Mouse (Mus musculus): ENCODE measurements around the gene Anp32b. TPM values are rescaled to one million over a fixed set of nuclear protein-coding genes. Genes with fewer than 3 reads are reported as not detected.

Gene Anp32b
- total RNA-seq, 2 experiments from 2014 or later = 63.2 to 66.2 TPM

- peak; percentile 37 for DNase-seq (ENCODE audit: low spot score)
Observed at GRCm38 (mm10) chr4:46452481-46452850, 1.8 kb downstream of the Anp32b start.

- DNase-seq (ENCODE audit: low spot score) = no peak
Observed at GRCm38 (mm10) chr4:46452855-46453719, 2.4 kb downstream of the Anp32b start.

GRCm38 (mm10) chr4:46454097-46454864, 3.6 kb downstream of the Anp32b start:
- no peak for DNase-seq (ENCODE audit: low spot score)

- DNase-seq (ENCODE audit: low spot score) = no peak
Observed at GRCm38 (mm10) chr4:46456762-46457161, 6.1 kb downstream of the Anp32b start.

GRCm38 (mm10) chr4:46457186-46457585, 6.5 kb downstream of the Anp32b start:
- DNase-seq (ENCODE audit: low spot score) = no peak

GRCm38 (mm10) chr4:46458411-46458810, 7.7 kb downstream of the Anp32b start:
- DNase-seq (ENCODE audit: low spot score) = no peak

GRCm38 (mm10) chr4:46463130-46463830, 12.6 kb downstream of the Anp32b start:
- DNase-seq (ENCODE audit: low spot score) = no peak

GRCm38 (mm10) chr4:46465740-46466139, 15.0 kb downstream of the Anp32b start:
- DNase-seq (ENCODE audit: low spot score) = no peak

- DNase-seq (ENCODE audit: low spot score) = no peak
Observed at GRCm38 (mm10) chr4:46475101-46475500, 24.4 kb downstream of the Anp32b start.

GRCm38 (mm10) chr4:46479081-46479480, 28.4 kb downstream of the Anp32b start:
- no peak for DNase-seq (ENCODE audit: low spot score)

- peak; percentile 90 for DNase-seq (ENCODE audit: low spot score)
Observed at GRCm38 (mm10) chr4:46485696-46486417, 35.2 kb downstream of the Anp32b start.

GRCm38 (mm10) chr4:46487348-46487747, 36.6 kb downstream of the Anp32b start:
- DNase-seq (ENCODE audit: low spot score) = peak; percentile 67

GRCm38 (mm10) chr4:46489028-46489925, 38.6 kb downstream of the Anp32b start, which contains the start of gene Nans:
TSS of gene Nans (plus strand) at chr4:46489248.
- peak; percentile 95 for DNase-seq (ENCODE audit: low spot score)

GRCm38 (mm10) chr4:46493071-46493470, 42.4 kb downstream of the Anp32b start:
- DNase-seq (ENCODE audit: low spot score) = no peak

GRCm38 (mm10) chr4:46495543-46495942, 44.8 kb downstream of the Anp32b start:
- DNase-seq (ENCODE audit: low spot score) = no peak

GRCm38 (mm10) chr4:46497286-46497892, 46.7 kb downstream of the Anp32b start:
- peak; percentile 85 for DNase-seq (ENCODE audit: low spot score)

GRCm38 (mm10) chr4:46498511-46498910, 47.8 kb downstream of the Anp32b start:
- DNase-seq (ENCODE audit: low spot score) = no peak

GRCm38 (mm10) chr4:46498976-46499375, 48.3 kb downstream of the Anp32b start:
- peak; percentile 47 for DNase-seq (ENCODE audit: low spot score)

- DNase-seq (ENCODE audit: low spot score) = no peak
Observed at GRCm38 (mm10) chr4:46502606-46503502, 52.2 kb downstream of the Anp32b start.
